Comparison of ENCODE assay signal across 28 mouse cellular contexts in the genomic region with DNA sequence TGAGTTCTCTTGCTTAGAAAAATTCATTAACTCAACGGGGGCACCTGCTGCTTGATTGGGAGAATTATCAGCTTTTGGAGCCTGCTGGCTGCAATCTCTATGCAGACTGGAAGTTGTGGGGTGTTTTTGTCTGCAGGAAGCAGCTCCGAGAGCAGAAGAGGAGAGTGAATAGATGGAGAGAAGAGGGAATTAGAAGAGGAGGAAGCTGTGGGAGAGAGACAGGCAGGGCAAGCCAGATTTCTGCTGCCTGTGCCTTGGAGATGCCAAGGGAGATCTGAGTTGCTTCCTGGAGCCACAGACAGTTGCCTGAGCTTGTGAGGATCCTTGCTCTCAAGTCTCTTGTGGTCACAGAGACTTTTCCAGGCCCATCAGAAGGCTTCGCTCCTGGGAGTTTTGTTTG. TPM values are rescaled to one million over a fixed set of nuclear protein-coding genes. Genes with fewer than 3 reads are reported as not detected.
DNase-seq lines count a peak whose midpoint lies in the region; ATAC-seq lines count a peak whose summit lies in the region.
"Had no signal": no experiment of that assay in that cellular context is flagged by ENCODE, and none has a peak within 500 bp of the region (broad histone marks: within the 10 kb centered on the region; RNA-seq: fewer than 3 reads in every experiment).

No protein-coding gene starts in this region.

- no peak for DNase-seq in frontal cortex, postnatal 25 days (ENCODE audit: low spot score in 2 of 2)
- peak; percentile 31 to 44 for DNase-seq in layer of hippocampus, adult 18-20 months (ENCODE audit: low spot score in 2 of 2)
- DNase-seq in layer of hippocampus, adult 11-12 months (ENCODE audit: low spot score), result no peak
- no peak for DNase-seq in neural tube, embryonic 10.5 days (ENCODE audit: extremely low spot score, low spot score)
- DNase-seq in urinary bladder, postnatal 36 days (ENCODE audit: low spot score in 2 of 2), result no peak
- DNase-seq: adrenal gland, postnatal 10 days; adrenal gland, postnatal 36 days; B cell, adult 2 months; cerebellum, adult 11 months; cerebellum, adult 8-10 months; cerebellum, postnatal 14 days; gastrocnemius, postnatal 25 days; heart, adult 18-20 months; heart, postnatal 10 days; heart, postnatal 36 days had no signal

- peak; percentile 16; the same call in 1 of the 2 replicates for ATAC-seq in frontal cortex, adult (ENCODE audit: low TSS enrichment)
- ATAC-seq in neural tube, embryonic 15.5 days (ENCODE audit: low FRiP score), result no peak
- ATAC-seq: forebrain, embryonic 13.5 days; forebrain, embryonic 16.5 days; inflammation-experienced regulatory T-cells, adult 6 months; Patski had no signal

- no peaks in the 10 kb centered on the region for H3K36me3 ChIP-seq in neural tube, embryonic 15.5 days
- H3K36me3 ChIP-seq: forebrain, embryonic 10.5 days; G1E; heart, embryonic 12.5 days; heart, embryonic 15.5 days; hindbrain, embryonic 10.5 days had no signal

- H3K27ac ChIP-seq in neural tube, embryonic 15.5 days (replicated peaks), result 0 out of 2 replicates have a peak overlapping the region, but pooled peaks have one; percentile 14
- H3K27ac ChIP-seq: forebrain, embryonic 10.5 days; forebrain, embryonic 13.5 days; heart, embryonic 15.5 days; hindbrain, embryonic 10.5 days; hindbrain, embryonic 14.5 days had no signal

- H3K27me3 ChIP-seq in neural tube, embryonic 15.5 days (replicated peaks), result no peaks in the 10 kb centered on the region
- H3K27me3 ChIP-seq: CH12.LX; forebrain, embryonic 13.5 days; heart, embryonic 12.5 days; heart, embryonic 15.5 days had no signal

- H3K4me2 ChIP-seq in neural tube, embryonic 15.5 days, result no peak overlapping the region
- H3K4me2 ChIP-seq: forebrain, embryonic 13.5 days; heart, embryonic 12.5 days; heart, embryonic 15.5 days; hindbrain, embryonic 14.5 days had no signal

- no peak overlapping the region for H3K9ac ChIP-seq in neural tube, embryonic 15.5 days (replicated peaks)
- H3K9ac ChIP-seq: forebrain, embryonic 13.5 days; heart, embryonic 12.5 days; heart, embryonic 15.5 days; hindbrain, embryonic 14.5 days had no signal

- H3K4me3 ChIP-seq in neural tube, embryonic 15.5 days (replicated peaks), result no peak overlapping the region
- H3K4me3 ChIP-seq: forebrain, embryonic 10.5 days; forebrain, embryonic 13.5 days; heart, embryonic 12.5 days; heart, embryonic 15.5 days; hindbrain, embryonic 10.5 days had no signal

- WGBS in neural tube, embryonic 15.5 days, result 59% methylated on average over 3 of the region's 3 CpGs

- H3K9me3 ChIP-seq in neural tube, embryonic 15.5 days (replicated peaks), result no peaks in the 10 kb centered on the region
- H3K9me3 ChIP-seq: forebrain, embryonic 10.5 days; forebrain, embryonic 13.5 days; heart, embryonic 12.5 days; heart, embryonic 15.5 days; hindbrain, embryonic 10.5 days had no signal

- peaks cover 21% of the 10 kb centered on the region for H3K4me1 ChIP-seq in neural tube, embryonic 15.5 days
- H3K4me1 ChIP-seq: heart, embryonic 15.5 days had no signal

RNA-seq across cellular contexts. Expression of gene Prkcb, which starts 53.3 kb away (rescaled TPM):
- total RNA-seq in layer of hippocampus, adult 18-20 months (2021), result 100 to 1,000 TPM; 741 to 778 TPM
- 134 and 150 TPM in 2 replicates for polyA plus RNA-seq in neural tube, embryonic 15.5 days (2015; fragmentation: Nextera tagmentation; extraction: Ambion mirVana)
- polyA plus RNA-seq: G1E, Patski had no signal

Comparison
In these comparisons a context has a peak if more than half of its experiments do, and no peak if none do; other contexts are left out.
1. DNase-seq: peak in layer of hippocampus, adult 18-20 months (2 of 2); none in frontal cortex, postnatal 25 days (0 of 2), layer of hippocampus, adult 11-12 months (single experiment), neural tube, embryonic 10.5 days (single experiment) and urinary bladder, postnatal 36 days (0 of 2).